Mouse (Mus musculus): ENCODE measurements around the gene Nup210.

DNA sequence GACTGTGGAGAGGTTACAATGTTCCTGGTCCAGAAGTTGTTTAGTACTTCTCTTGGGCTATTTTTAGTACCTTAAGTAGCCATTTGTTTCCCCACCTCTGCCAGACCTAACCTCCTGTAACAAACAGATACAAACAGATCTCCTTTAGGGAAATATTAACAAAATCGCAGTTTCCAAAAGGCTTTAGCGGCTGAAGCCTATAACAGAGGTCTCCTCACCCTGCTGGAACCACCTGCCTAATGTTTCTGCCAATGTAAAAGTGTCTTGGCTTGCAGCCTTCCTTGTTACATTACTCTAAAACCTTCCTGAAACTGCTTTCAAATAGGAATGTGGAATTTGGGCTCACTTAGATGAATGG is 8.6 kb upstream of the Nup210 start:
- TF ChIP-seq E2F4 (IDR thresholded peaks at IDR 0.05; ENCODE audit: borderline replicate concordance, low read depth, low read length) (no peak), CTCF (IDR thresholded peaks at IDR 0.05 in 2 of 3, conservative IDR thresholded peaks at IDR 0.05 in 1 of 3; ENCODE audit: control insufficient read depth in 1 of 3, insufficient read depth in 1 of 3, low read depth in 2 of 3, low read length in 3 of 3, poor library complexity in 1 of 3, severe bottlenecking in 1 of 3) (no peak), SIN3A (IDR thresholded peaks at IDR 0.05; ENCODE audit: low read length) (no peak), USF1 (IDR thresholded peaks at IDR 0.05; ENCODE audit: low read depth, low read length) (no peak), UBTF (IDR thresholded peaks at IDR 0.05; ENCODE audit: borderline replicate concordance, insufficient read depth, low read depth, low read length) (no peak), EP300 (IDR thresholded peaks at IDR 0.05; ENCODE audit: low read depth in 1 of 2, low read length in 2 of 2) (no peak), POLR2A (IDR thresholded peaks at IDR 0.05; ENCODE audit: control insufficient read depth in 1 of 2, insufficient read depth in 1 of 2, low read depth in 1 of 2, low read length in 2 of 2, poor library complexity in 1 of 2) (no peak), JUND (IDR thresholded peaks at IDR 0.05; ENCODE audit: low read depth, low read length) (no peak), KAT2A (conservative IDR thresholded peaks at IDR 0.05; ENCODE audit: low read depth, low read length) (no peak), BHLHE40 (IDR thresholded peaks at IDR 0.05; ENCODE audit: borderline replicate concordance, low read depth, low read length) (no peak), POLR2AphosphoS2 (IDR thresholded peaks at IDR 0.05; ENCODE audit: low read length) (no peak), GATA1 (IDR thresholded peaks at IDR 0.05; ENCODE audit: low read depth, low read length) (no peak), SMC3 (IDR thresholded peaks at IDR 0.05; ENCODE audit: low read depth, low read length) (no peak), ELF1 (IDR thresholded peaks at IDR 0.05; ENCODE audit: low read depth, low read length) (no peak)
